Mouse (Mus musculus) ES-Bruce4 (cell line): Measurements from ENCODE around the gene Mrps26. TPM values are rescaled to one million over a fixed set of nuclear protein-coding genes. Genes with fewer than 3 reads are reported as not detected.

Experiments
- H3K27ac ChIP-seq: 2 replicates; pipeline ENCODE4 v1.5.1; 2012; ENCODE audit warnings: low read length, inconsistent platforms; ENCODE audit not compliant: insufficient read depth
- H3K27me3 ChIP-seq: 2 replicates; pipeline ENCODE4 v1.6.1; 2012; ENCODE audit warnings: mild to moderate bottlenecking, low read length, inconsistent platforms; ENCODE audit not compliant: control insufficient read depth, poor library complexity, insufficient read depth, severe bottlenecking
- H3K36me3 ChIP-seq: 2 replicates; pipeline ENCODE4 v1.6.1; 2012; ENCODE audit warnings: inconsistent platforms, mild to moderate bottlenecking, low read length, moderate library complexity; ENCODE audit not compliant: control insufficient read depth, poor library complexity, insufficient read depth, severe bottlenecking
- H3K4me1 ChIP-seq: one replicate; pipeline ENCODE4 v1.8.1; 2011; ENCODE audit warnings: low read length; ENCODE audit not compliant: control insufficient read depth, insufficient read depth
- H3K4me3 ChIP-seq: 2 replicates; pipeline ENCODE4 v1.5.1; 2011; ENCODE audit warnings: low read depth, mild to moderate bottlenecking, low read length
- H3K9ac ChIP-seq: 2 replicates; pipeline ENCODE4 v1.6.1; 2012; ENCODE audit warnings: low read depth, mild to moderate bottlenecking, inconsistent platforms; ENCODE audit not compliant: poor library complexity, severe bottlenecking
- H3K9me3 ChIP-seq: replicated peaks from 2 replicates; pipeline ENCODE4 v1.6.1; 2012; ENCODE audit warnings: mild to moderate bottlenecking, low read length, inconsistent platforms; ENCODE audit not compliant: control insufficient read depth, poor library complexity, insufficient read depth, severe bottlenecking
- CTCF ChIP-seq: IDR thresholded peaks from one replicate; pipeline ENCODE4 v1.8.1; 2011; ENCODE audit warnings: low read depth, low read length
- EP300 ChIP-seq: IDR thresholded peaks from 2 replicates; pipeline ENCODE4 v1.6.1; 2011; ENCODE audit warnings: low read depth, low read length; ENCODE audit not compliant: insufficient read depth
- POLR2A ChIP-seq: IDR thresholded peaks from one replicate; pipeline ENCODE4 v1.8.1; 2011; ENCODE audit warnings: low read length; ENCODE audit not compliant: insufficient read depth
- polyA plus RNA-seq: library from polyadenylated mRNA; stranded (reverse); fragments of >200 nt; gene quantifications from 2 replicates; pipeline ENCODE4 v1.2.4, GENCODE M21; 2011; ENCODE audit warnings: low read depth; ENCODE audit not compliant: missing spikeins, insufficient read depth, insufficient read length

Mrps26 gene
- polyA plus RNA-seq, 1 experiment, result 17.0 TPM

- H3K27me3 ChIP-seq, result peaks cover 3% of the 10 kb centered on the region; the same call in 1 of the 2 replicates
- H3K36me3 ChIP-seq, result no peaks in the 10 kb centered on the region
- TF ChIP-seq CTCF (no peak), POLR2A (no peak), EP300 (no peak)
- H3K4me3 ChIP-seq, result no peak overlapping the region
- no peaks in the 10 kb centered on the region for H3K4me1 ChIP-seq
- H3K27ac ChIP-seq, result no peak overlapping the region
- H3K9me3 ChIP-seq, result no peaks in the 10 kb centered on the region
- H3K9ac ChIP-seq, result no peak overlapping the region
Observed at GRCm38 (mm10) chr2:130583902-130584560, 20.5 kb downstream of the Mrps26 start.

- Histone ChIP-seq H3K9ac (no peak overlapping the region), H3K4me3 (no peak overlapping the region), H3K9me3 (no peaks in the 10 kb centered on the region), H3K27me3 (no peaks in the 10 kb centered on the region), H3K27ac (no peak overlapping the region), H3K36me3 (no peaks in the 10 kb centered on the region), H3K4me1 (no peaks in the 10 kb centered on the region)
- TF ChIP-seq CTCF (no peak), EP300 (no peak), POLR2A (no peak)
Observed at GRCm38 (mm10) chr2:130586016-130586415, 22.5 kb downstream of the Mrps26 start.

GRCm38 (mm10) chr2:130588373-130588772 is 24.8 kb downstream of the Mrps26 start:
- Histone ChIP-seq H3K9me3 (no peaks in the 10 kb centered on the region), H3K9ac (no peak overlapping the region), H3K36me3 (no peaks in the 10 kb centered on the region), H3K4me1 (no peaks in the 10 kb centered on the region), H3K27me3 (no peaks in the 10 kb centered on the region), H3K27ac (no peak overlapping the region), H3K4me3 (no peak overlapping the region)
- no peak for TF ChIP-seq POLR2A
- no peak for TF ChIP-seq EP300
- TF ChIP-seq CTCF, result no peak

- Histone ChIP-seq H3K9me3 (no peaks in the 10 kb centered on the region), H3K4me1 (no peaks in the 10 kb centered on the region), H3K36me3 (no peaks in the 10 kb centered on the region), H3K4me3 (no peak overlapping the region), H3K9ac (no peak overlapping the region), H3K27ac (no peak overlapping the region), H3K27me3 (no peaks in the 10 kb centered on the region)
- TF ChIP-seq EP300 (no peak), CTCF (no peak), POLR2A (no peak)
Observed at GRCm38 (mm10) chr2:130589157-130589556, 25.6 kb downstream of the Mrps26 start.

- TF ChIP-seq EP300 (no peak), CTCF (no peak), POLR2A (no peak)
- H3K27me3 ChIP-seq, result no peaks in the 10 kb centered on the region
- H3K36me3 ChIP-seq, result no peaks in the 10 kb centered on the region
- H3K4me3 ChIP-seq, result no peak overlapping the region
- no peak overlapping the region for H3K9ac ChIP-seq
- H3K4me1 ChIP-seq, result no peaks in the 10 kb centered on the region
- H3K27ac ChIP-seq, result no peak overlapping the region
- H3K9me3 ChIP-seq, result no peaks in the 10 kb centered on the region
Observed at GRCm38 (mm10) chr2:130589761-130590160, 26.2 kb downstream of the Mrps26 start.

- no peak overlapping the region for H3K4me3 ChIP-seq
- no peak for TF ChIP-seq POLR2A
- no peak for TF ChIP-seq EP300
- no peak for TF ChIP-seq CTCF
- H3K36me3 ChIP-seq, result no peaks in the 10 kb centered on the region
- no peaks in the 10 kb centered on the region for H3K4me1 ChIP-seq
- H3K9me3 ChIP-seq, result no peaks in the 10 kb centered on the region
- no peak overlapping the region for H3K9ac ChIP-seq
- H3K27ac ChIP-seq, result no peak overlapping the region
- no peaks in the 10 kb centered on the region for H3K27me3 ChIP-seq
Observed at GRCm38 (mm10) chr2:130591016-130591415, 27.5 kb downstream of the Mrps26 start.
